Mouse (Mus musculus) liver, postnatal 0 days (tissue): ENCODE measurements at regions not wholly inside any gene's neighbourhood (a gene's known extent, or its start where the extent isn't known, plus 50 kb on each side); places are given as distances from the start of the nearest gene placed in this dataset.

Experiments used
- ATAC-seq: fragments of 200-750 bp; cut with Nextera tagmentation; 2 replicates; pipeline ENCODE4 v1.8.0; 2017; ENCODE audit warnings: mild to moderate bottlenecking, moderate library complexity
- DNase-seq: peaks from one replicate; pipeline ENCODE4 v3.0.0-alpha.2; 2016
- H3K27ac ChIP-seq: fragments of 300-500 bp; sonication (generic); 2 replicates; pipeline ENCODE4 v1.5.1; 2014; ENCODE audit warnings: antibody characterized with exemption, moderate library complexity, mild to moderate bottlenecking, low read depth
- H3K27me3 ChIP-seq: fragments of 300-500 bp; sonication (generic); 2 replicates; pipeline ENCODE4 v1.6.1; 2014; ENCODE audit warnings: low read length, control low read depth, mixed read lengths; ENCODE audit not compliant: insufficient read depth
- H3K36me3 ChIP-seq: fragments of 300-500 bp; sonication (generic); replicated peaks from 2 replicates; pipeline ENCODE4 v1.6.1; 2014; ENCODE audit warnings: mild to moderate bottlenecking, control low read depth, low read length, moderate library complexity, mixed read lengths; ENCODE audit not compliant: insufficient read depth
- H3K4me1 ChIP-seq: fragments of 300-500 bp; sonication (generic); 2 replicates; pipeline ENCODE4 v1.6.1; 2014; ENCODE audit warnings: antibody characterized with exemption, mild to moderate bottlenecking, control low read depth; ENCODE audit not compliant: insufficient read depth
- H3K4me2 ChIP-seq: fragments of 300-500 bp; sonication (generic); 2 replicates; pipeline ENCODE4 v1.6.1; 2014; ENCODE audit warnings: low read depth, mild to moderate bottlenecking, low read length, moderate library complexity, mixed read lengths
- H3K4me3 ChIP-seq: fragments of 300-500 bp; sonication (generic); 2 replicates; pipeline ENCODE4 v1.5.1; 2014; ENCODE audit warnings: low read depth, low read length
- H3K9ac ChIP-seq: fragments of 300-500 bp; sonication (generic); replicated peaks from 2 replicates; pipeline ENCODE4 v1.6.1; 2014; ENCODE audit warnings: mild to moderate bottlenecking, moderate library complexity
- H3K9me3 ChIP-seq: fragments of 300-500 bp; sonication (generic); 2 replicates; pipeline ENCODE4 v1.6.1; 2016; ENCODE audit warnings: mild to moderate bottlenecking, control low read depth, low read length, mixed read lengths
- CTCF ChIP-seq: sonication (generic); IDR thresholded peaks from 2 replicates; pipeline ENCODE4 v1.5.1; 2016; ENCODE audit warnings: antibody characterized with exemption, low read depth
- EP300 ChIP-seq: IDR thresholded peaks from 2 replicates; pipeline ENCODE4 v1.6.1; 2016; ENCODE audit warnings: antibody characterized with exemption, low read depth, mild to moderate bottlenecking
- WGBS: fragments of 180-500 bp; shearing (Covaris S2); extraction: QIAGEN DNeasy Blood & Tissue Kit; methylation state at CpG from one replicate; pipeline ENCODE4 v1.1.7; 2014; ENCODE audit not compliant: insufficient replicate concordance; 5-methylcytosine and 5-hydroxymethylcytosine counted together

GRCm38 (mm10) chr12:27881720-27882119 is 539.3 kb upstream of the Sox11 start:
- Histone ChIP-seq H3K27me3 (no peaks in the 10 kb centered on the region), H3K4me1 (no peaks in the 10 kb centered on the region), H3K27ac (no peak overlapping the region), H3K9ac (no peak overlapping the region), H3K36me3 (no peaks in the 10 kb centered on the region), H3K4me3 (no peak overlapping the region), H3K9me3 (no peaks in the 10 kb centered on the region), H3K4me2 (no peak overlapping the region)
- TF ChIP-seq CTCF, result no peak
- TF ChIP-seq EP300, result no peak
- no peak for ATAC-seq
- 67% methylated on average over 4 of the region's 4 CpGs for WGBS
- no peak for DNase-seq

GRCm38 (mm10) chr12:27866421-27866820 is 524.0 kb upstream of the Sox11 start:
- ATAC-seq, result no peak
- no peak overlapping the region for H3K4me2 ChIP-seq
- H3K9ac ChIP-seq, result no peak overlapping the region
- no peaks in the 10 kb centered on the region for H3K4me1 ChIP-seq
- DNase-seq, result no peak
- H3K27me3 ChIP-seq, result no peaks in the 10 kb centered on the region
- TF ChIP-seq CTCF, result no peak
- TF ChIP-seq EP300, result no peak
- no peak overlapping the region for H3K27ac ChIP-seq
- no peaks in the 10 kb centered on the region for H3K36me3 ChIP-seq
- WGBS, result 61% methylated on average over 1 of the region's 1 CpGs
- no peaks in the 10 kb centered on the region for H3K9me3 ChIP-seq
- no peak overlapping the region for H3K4me3 ChIP-seq

GRCm38 (mm10) chr12:27849537-27849936 is 507.2 kb upstream of the Sox11 start:
- H3K4me1 ChIP-seq, result no peaks in the 10 kb centered on the region
- no peak for ATAC-seq
- no peaks in the 10 kb centered on the region for H3K9me3 ChIP-seq
- no peak overlapping the region for H3K4me2 ChIP-seq
- no peak overlapping the region for H3K27ac ChIP-seq
- H3K27me3 ChIP-seq, result no peaks in the 10 kb centered on the region
- 68% methylated on average over 3 of the region's 3 CpGs for WGBS
- H3K4me3 ChIP-seq, result no peak overlapping the region
- no peaks in the 10 kb centered on the region for H3K36me3 ChIP-seq
- TF ChIP-seq EP300 (no peak), CTCF (peak; percentile 43)
- DNase-seq, result peak; percentile 21
- no peak overlapping the region for H3K9ac ChIP-seq

GRCm38 (mm10) chr12:27849099-27849498 is 506.7 kb upstream of the Sox11 start:
- no peaks in the 10 kb centered on the region for H3K4me1 ChIP-seq
- no peaks in the 10 kb centered on the region for H3K9me3 ChIP-seq
- no peak overlapping the region for H3K9ac ChIP-seq
- no peak overlapping the region for H3K27ac ChIP-seq
- ATAC-seq (no peak), DNase-seq (no peak)
- no peaks in the 10 kb centered on the region for H3K27me3 ChIP-seq
- TF ChIP-seq CTCF, result no peak
- TF ChIP-seq EP300, result no peak
- H3K4me3 ChIP-seq, result no peak overlapping the region
- no peaks in the 10 kb centered on the region for H3K36me3 ChIP-seq
- 67% methylated on average over 3 of the region's 3 CpGs for WGBS
- H3K4me2 ChIP-seq, result no peak overlapping the region

- Histone ChIP-seq H3K9ac (no peak overlapping the region), H3K27me3 (no peaks in the 10 kb centered on the region), H3K4me3 (no peak overlapping the region), H3K27ac (no peak overlapping the region), H3K4me1 (no peaks in the 10 kb centered on the region), H3K9me3 (no peaks in the 10 kb centered on the region), H3K4me2 (no peak overlapping the region), H3K36me3 (no peaks in the 10 kb centered on the region)
- ATAC-seq, result no peak
- no peak for DNase-seq
- 65% methylated on average over 5 of the region's 5 CpGs for WGBS
- TF ChIP-seq CTCF, result no peak
- TF ChIP-seq EP300, result no peak
These were observed 505.8 kb upstream of the Sox11 start for GRCm38 (mm10) chr12:27848141-27848540.

- Histone ChIP-seq H3K4me3 (no peak overlapping the region), H3K27me3 (no peaks in the 10 kb centered on the region), H3K27ac (no peak overlapping the region), H3K36me3 (no peaks in the 10 kb centered on the region), H3K9me3 (no peaks in the 10 kb centered on the region), H3K9ac (no peak overlapping the region), H3K4me2 (no peak overlapping the region), H3K4me1 (no peaks in the 10 kb centered on the region)
- DNase-seq, result no peak
- TF ChIP-seq EP300 (no peak), CTCF (no peak)
- WGBS, result 62% methylated on average over 10 of the region's 10 CpGs
- ATAC-seq, result no peak
These were observed 505.0 kb upstream of the Sox11 start for GRCm38 (mm10) chr12:27847397-27847796.

GRCm38 (mm10) chr12:27844958-27845357 is 502.6 kb upstream of the Sox11 start:
- Histone ChIP-seq H3K4me3 (no peak overlapping the region), H3K27me3 (no peaks in the 10 kb centered on the region), H3K4me2 (no peak overlapping the region), H3K27ac (no peak overlapping the region), H3K36me3 (no peaks in the 10 kb centered on the region), H3K9ac (no peak overlapping the region), H3K9me3 (no peaks in the 10 kb centered on the region), H3K4me1 (no peaks in the 10 kb centered on the region)
- ATAC-seq (no peak), DNase-seq (no peak)
- TF ChIP-seq EP300 (no peak), CTCF (no peak)
